Mouse (Mus musculus) right cerebral cortex, postnatal 25 days (tissue): ENCODE results near the gene Igsf9b.

Experiments used
- DNase-seq: peaks from one replicate; pipeline ENCODE4 v3.0.0; 2022

The Igsf9b gene

DNA sequence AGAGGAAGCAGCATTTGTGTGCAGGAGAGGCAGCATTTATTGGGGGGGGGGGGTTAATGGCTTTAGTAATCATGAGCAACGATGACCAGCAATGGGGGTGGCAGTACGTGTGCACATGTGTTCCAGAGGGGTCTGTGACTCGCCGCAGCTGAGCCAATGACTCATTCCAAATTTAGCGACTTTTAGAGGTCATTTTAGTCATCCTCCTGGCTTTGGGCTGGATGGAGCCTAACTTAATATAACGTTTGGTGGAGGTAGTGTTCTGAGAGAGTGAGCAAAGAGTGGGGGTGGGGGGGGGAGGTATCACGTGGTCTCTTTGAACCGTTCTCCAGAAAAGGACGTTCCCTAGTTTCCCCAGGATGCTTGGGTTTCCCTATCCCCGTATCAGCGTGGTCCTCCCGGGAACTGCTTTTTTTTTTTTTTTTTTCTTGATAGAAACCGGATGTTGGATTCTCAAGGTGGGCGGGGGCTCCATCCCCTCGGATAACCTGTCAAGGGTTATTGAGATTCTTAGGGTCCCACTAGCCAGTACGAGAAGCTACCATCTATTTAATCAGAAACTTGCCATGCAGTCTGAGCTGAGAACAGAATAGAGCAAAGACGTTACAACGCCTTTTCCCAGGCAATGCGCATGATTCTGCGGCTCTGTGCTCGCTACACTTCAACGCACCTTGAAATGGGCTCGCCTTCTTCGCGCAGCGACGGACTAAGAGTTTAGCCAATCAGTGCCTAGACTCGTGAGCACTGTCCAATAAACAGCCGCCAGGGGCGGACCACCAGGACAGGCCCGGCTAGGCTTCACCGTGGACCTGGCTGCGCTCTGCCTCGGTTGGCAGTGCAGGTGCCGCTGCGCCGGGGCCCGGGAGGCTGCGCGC lies at the start of gene Igsf9b:
Gene Igsf9b (plus strand): TSS at position 794 of the 875 bp plus-strand sequence.
- DNase-seq: peak; percentile 97

- no peak for DNase-seq
Observed at GRCm38 (mm10) chr9:27252034-27252714, 46.8 kb upstream of the Igsf9b start.

- no peak for DNase-seq
Observed at GRCm38 (mm10) chr9:27256454-27256853, 42.5 kb upstream of the Igsf9b start.

DNA sequence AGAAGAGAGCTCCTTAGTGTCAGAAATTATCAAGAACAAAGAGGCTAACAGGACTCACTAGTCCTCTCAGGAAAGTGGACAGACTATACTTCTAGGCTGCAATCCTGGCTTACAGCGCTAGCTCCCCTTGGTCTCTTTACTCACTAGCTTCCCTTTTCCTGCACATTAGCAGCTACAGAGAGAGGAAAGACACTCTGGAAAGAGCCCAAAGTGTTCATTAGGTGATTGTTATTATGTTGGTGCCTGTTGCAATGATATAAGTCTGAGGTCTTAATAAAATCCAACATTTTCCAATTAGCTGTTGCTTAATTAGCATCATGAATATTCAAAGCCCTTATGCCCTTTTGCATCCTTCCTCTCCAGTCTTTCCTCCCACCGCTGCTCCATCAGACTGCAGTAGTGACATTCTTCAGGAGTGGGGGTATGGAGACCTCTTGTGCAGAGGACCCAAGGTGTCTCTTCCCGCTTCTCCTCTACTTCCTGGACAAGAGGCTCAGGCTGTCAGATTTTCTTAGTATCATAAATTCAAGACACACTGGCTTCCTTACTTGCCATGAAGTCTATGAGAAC lies 38.5 kb upstream of the Igsf9b start:
- DNase-seq: no peak

DNA sequence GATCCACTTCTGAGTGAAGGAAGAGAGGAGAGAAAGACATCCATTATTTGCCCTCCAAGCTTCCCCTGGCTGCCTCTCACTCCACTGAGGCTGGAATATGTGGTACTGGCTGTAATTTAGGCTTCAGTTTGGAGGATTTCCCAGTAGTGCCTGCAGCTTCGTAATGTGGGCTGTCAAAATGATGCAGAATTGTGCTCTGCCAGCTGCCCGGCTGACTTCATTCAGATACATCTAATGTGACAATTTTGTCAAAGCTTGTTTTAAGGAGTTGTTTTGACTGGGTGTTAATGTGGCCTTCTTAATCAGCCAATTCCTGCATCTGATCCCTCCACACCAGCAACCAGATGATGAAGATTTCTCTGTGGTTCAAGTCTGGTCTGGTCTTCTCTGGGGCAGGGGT lies 37.1 kb upstream of the Igsf9b start:
- peak; percentile 13 for DNase-seq

DNA sequence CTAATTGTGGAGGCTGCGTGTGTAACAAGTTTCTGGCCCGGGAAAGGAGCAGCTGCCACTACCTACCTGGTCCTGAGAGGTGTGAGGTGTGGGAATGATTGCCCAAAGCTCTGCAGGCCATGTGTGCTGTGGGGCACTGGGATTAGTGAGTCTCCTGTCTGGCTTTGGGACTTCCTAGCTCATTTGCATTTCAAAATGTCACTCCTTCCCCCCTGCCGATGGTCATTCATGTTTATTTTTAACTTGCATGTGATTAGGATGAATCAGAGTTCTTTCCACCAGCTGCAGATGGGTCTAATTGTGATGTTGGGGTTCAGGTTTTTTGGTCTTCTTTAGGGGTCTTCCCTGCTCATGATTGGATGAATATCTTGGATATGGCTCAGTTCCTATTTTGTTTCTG lies 34.0 kb upstream of the Igsf9b start:
- DNase-seq: no peak

GRCm38 (mm10) chr9:27267878-27268277 lies 31.1 kb upstream of the Igsf9b start:
- DNase-seq: no peak

DNA sequence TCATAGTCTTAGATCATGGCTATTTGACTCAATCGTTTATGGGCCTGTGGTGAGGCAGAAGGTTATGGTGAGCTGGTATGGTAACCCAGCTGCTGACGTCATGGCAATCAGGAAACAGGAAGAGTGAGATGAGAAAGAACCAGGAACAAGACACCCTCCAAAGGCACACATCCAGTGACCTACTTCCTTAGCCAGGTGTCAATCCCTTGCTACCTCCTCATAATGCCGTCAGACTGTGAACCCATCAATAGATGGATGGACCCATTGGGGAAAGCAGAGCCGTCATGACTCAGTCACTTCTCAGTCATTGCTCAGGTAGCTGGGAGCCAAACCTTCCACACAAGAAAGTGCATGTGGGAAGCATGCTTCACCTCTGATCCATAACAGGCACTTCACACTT lies 30.5 kb upstream of the Igsf9b start:
- DNase-seq: no peak

DNA sequence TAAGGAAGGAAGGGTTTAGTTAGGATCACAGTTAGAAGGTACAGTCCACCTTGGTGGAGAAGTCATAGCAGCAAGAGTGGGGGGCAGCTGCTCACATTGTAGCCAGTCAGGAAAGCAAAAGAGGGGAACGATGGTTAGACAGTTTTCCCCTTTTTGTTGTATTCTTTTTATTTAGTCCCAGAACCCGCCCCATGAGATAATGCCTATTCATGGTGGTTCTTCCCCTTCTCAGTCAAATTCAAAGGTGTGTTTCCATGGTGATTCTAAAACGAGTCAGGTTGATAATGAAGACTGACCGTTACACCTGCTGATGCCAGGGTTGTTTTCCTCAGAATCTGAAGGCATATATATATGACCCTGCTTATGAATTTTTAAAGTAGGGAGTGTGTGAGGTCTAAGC lies 29.7 kb upstream of the Igsf9b start:
- DNase-seq: no peak

- no peak for DNase-seq
Observed at GRCm38 (mm10) chr9:27269904-27270303, 29.1 kb upstream of the Igsf9b start.

- no peak for DNase-seq
Observed at GRCm38 (mm10) chr9:27271899-27272298, 27.1 kb upstream of the Igsf9b start.

DNA sequence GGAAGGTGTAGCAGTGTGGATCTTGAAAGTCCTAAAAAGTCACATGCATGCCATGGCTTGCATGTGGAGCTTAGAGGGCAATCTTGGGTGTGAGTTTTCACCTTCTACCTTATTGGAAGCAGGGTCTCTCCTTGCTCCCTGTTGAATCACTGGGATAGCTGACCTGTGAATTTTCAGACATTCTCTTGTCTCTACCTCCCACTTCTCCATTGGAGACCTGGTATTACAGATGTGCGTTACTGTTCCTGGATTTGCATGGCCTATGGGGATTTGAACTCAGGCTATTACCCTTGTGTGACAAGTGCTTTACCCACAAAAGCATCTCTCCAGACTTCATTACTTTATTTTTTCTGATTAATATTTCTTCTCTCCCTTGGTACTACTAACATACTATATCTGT lies 26.1 kb upstream of the Igsf9b start:
- DNase-seq: no peak

DNA sequence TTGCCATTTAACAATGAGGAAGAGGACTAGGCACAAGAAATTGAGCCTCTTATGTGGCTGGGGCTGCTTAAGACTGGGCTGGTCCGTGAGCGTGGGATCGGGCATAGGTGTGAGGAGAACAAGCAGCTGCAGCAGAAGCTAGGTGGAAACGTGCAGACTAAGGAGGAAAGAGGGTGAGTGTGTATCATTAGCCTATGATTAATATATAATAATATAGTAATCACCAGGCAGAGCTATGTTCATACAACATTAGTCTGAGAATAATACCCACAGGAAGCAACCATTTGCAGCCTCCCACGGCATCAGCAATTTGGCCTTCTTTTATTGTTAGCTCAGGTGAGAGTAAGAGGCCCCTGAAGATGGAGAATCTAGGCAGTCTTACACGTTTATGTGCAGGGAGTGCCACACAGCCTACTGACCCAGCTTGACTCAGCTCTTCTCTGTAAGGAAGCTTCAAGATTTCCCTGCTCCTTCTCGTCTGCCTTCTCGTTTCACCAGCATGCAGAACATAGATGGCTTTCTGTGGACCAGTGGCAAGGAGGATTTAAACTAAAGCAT lies 22.6 kb upstream of the Igsf9b start:
- no peak for DNase-seq

DNA sequence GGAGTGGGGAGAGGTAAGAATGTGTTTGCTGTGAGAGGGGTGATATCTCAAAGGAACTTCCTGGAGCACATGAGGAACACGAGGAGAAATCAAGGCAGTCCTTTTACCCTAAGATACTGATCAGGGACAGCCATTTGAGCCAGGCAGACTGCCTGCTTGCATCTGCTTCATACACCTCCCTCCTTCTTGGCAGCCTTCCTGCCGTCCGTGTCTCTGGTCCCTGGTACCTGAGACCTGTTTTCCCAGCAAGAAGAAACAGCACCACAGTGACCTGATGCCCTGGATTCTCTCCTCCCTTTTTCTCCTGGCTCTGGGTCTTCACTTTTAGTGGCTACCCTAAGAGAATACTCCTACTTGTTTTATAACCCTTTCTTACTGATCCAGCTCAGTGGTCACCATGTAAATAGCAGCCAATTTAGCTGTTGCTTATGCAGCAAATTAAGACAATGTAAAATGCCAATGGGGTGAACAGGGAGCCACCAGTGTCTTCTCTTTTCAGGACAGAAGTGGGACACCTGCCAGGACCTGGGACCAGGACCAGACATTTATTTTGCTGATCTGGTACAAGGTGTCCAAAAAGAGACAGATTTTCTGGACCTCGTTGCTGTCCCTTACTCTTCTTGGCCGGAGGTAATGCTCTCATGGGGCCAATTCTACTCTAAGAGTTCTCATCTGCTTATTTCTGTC lies 21.5 kb upstream of the Igsf9b start:
- DNase-seq: no peak

GRCm38 (mm10) chr9:27279041-27279440 lies 20.0 kb upstream of the Igsf9b start:
- DNase-seq: no peak

- no peak for DNase-seq
Observed at GRCm38 (mm10) chr9:27280976-27281375, 18.0 kb upstream of the Igsf9b start.

DNA sequence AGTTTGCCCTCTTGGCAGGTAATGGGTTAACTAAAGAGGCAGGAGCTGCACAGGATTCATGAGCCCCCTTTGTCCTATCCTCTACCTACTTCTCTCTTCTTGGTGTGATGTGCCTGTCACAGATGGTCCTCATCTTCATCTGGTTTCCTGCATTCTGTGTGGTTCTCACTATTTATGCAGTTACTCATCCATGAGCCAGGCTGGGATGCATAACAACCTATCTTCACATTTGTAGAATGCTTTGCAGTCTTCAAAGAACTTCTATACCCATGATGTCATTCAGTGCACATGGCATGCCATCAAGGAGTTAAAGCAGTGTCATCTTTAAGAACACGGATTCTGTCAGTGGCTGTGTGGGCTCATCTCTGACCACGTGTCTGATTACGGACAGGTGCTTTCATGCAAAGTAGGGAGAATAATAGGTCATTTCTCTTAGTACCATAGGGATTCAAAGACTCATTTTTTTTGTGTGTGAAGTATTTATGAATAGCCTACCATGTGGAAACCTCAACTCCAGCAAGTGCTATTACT lies 13.2 kb upstream of the Igsf9b start:
- peak; percentile 11 for DNase-seq

- DNase-seq: peak; percentile 19
Observed at GRCm38 (mm10) chr9:27286296-27286695, 12.7 kb upstream of the Igsf9b start.

- no peak for DNase-seq
Observed at GRCm38 (mm10) chr9:27286859-27287258, 12.1 kb upstream of the Igsf9b start.

- DNase-seq: no peak
Observed at GRCm38 (mm10) chr9:27287419-27287818, 11.6 kb upstream of the Igsf9b start.

GRCm38 (mm10) chr9:27288442-27288841 lies 10.6 kb upstream of the Igsf9b start:
- DNase-seq: no peak

DNA sequence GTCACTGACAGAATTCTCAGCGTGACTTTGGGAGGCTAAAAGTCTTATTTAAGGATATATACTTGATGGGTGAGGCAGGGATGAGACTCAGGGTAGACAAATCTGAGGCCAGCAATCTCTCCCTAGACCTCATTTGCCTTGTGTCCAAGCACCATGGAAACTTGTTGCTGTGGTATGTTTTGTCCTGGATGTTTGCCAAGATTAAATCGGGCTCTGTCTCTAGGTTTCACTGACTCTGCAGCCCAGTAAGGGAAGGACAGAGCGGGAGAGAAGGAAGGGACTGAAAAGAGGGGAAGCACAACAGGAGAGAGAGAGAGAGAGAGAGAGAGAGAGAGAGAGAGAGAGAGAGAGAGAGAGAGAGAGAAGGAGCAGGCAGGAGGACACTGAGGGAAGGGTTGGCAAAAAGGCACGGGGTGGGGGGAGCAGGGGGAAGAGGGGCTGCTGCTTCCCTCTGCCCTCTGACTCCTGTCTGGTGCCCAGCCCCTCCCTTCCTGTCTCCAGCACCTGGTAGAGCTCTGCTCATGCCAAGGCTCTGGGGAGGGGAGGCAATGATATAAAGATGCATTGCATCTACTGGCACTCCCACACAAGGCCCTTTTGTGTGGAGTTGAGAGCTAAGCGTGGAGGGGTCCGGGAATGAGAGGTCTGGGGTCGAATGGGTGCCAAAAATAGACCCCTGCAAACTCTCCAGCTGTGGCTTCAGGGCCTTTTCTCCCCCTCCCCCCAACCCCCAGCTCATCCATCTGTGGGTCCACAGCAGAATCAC lies 9.3 kb upstream of the Igsf9b start:
- no peak for DNase-seq
